Mouse (Mus musculus): Measurements from ENCODE around the gene Orc2. TPM values are rescaled to one million over a fixed set of nuclear protein-coding genes. Genes with fewer than 3 reads are reported as not detected.
A peak's percentile ranks its signal among the peaks of the same experiment; 100 is the strongest.

Gene Orc2
- polyA plus RNA-seq, 1 experiment, result 25.8 TPM

DNA sequence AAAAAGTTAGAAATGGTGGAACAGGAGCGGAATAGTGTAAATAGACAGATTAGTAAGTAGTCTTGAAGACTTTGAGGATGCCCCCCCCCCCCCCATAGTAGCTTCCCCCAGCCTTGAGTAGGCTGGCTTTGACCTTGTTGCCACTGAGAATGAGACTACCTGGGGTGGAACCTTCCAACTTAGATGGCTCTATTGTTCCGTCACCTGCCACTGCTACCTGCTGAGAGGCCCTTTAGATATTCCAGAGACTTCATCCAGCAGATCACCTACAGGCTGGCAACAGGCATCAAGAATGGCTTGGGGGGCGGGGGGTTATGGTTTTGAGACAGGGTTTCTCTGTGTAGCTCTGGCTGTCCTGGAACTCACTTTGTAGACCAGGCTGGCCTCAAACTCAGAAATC is 80.4 kb downstream of the Orc2 start:
- no peak for DNase-seq (ENCODE audit: extremely low spot score in 1 of 2, low spot score in 1 of 2)

DNA sequence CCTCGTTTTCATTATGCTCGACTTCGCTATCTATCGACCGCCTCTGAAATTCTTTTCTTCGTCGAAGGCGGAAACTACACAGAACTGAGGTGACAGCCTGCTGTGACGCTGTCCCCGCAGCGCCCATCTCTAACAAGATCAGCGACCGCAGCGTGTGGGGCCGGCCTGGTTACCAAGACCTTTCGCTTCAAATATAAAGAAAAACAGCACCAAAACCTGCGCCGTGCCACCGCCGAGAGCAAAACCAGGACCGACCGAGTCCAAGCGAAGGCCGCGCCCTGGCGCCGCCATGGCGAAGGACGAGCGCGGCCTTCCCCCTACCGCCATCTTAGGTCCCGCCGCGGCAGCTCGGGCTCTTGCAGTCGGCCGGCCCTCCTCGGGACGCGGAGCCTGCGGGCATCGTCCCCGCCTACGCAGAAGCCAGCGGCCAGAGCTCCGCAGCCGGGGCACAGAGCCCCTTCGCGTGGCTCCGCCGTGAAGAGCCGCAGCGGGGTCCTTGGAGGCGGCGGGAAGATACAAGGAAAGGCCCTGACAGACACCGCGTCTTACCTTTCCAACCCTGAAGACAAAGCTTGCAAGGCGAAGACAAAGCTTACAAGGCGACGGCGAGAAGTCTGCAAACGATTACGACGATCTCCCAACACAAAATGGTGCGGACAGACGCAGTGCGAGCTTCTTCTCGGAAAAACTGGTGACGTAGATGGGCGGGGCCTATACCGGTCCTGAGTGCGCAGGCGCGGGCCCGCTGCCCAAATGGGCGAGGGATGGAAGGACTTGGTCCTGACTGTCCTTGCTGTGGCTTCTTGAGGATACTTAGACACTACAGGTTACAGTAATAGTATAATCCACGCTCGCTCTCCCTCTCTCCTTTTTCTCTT is 81.3 kb downstream of the Orc2 start, which contains the start of gene Clk1:
Clk1 (minus strand) TSS at position 696 of the 878 bp plus-strand sequence.
- peak; percentile 88 to 98 for DNase-seq (ENCODE audit: extremely low spot score in 1 of 2, low spot score in 1 of 2)

DNA sequence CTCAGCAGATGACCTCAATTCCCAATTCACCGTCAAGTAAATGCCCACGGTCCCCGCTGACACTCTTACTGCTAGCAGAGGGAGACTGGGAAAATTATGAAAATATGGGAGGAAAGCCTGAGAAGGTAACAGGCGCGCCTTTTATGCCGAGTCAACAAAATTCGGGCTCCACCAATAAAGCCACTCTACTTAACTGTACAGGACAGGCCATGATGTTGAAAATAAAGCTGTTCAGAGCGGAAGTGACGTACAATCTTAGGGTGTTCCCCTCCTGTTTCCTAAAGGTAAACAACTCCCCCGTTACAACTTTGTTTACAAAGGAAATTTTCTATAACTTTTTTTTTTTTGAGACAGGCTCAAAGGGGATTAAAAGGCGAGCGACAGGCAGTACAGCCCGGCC is 82.0 kb downstream of the Orc2 start:
- peak in 1 of 2 experiments; percentile 35 for DNase-seq (ENCODE audit: extremely low spot score in 1 of 2, low spot score in 1 of 2)

DNA sequence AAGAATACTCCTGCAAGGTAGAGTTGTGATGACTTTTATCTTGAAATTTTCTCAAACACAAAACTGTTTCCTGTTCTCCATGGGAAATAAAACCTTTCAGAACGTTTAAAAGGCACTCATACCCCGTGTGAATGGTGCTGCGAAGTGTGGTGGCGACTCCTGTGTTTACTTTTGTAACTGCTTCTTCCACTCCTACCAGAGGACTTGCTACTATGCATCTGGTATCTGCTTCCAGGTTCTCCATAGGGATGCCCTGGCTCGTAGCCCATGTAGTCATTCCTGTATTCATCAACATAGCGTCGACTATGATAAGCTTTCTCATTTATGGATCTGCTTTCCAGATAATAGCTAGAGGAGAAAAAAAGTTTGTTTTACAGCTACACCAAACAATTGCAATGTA is 83.9 kb downstream of the Orc2 start:
- no peak for DNase-seq (ENCODE audit: extremely low spot score in 1 of 2, low spot score in 1 of 2)

DNA sequence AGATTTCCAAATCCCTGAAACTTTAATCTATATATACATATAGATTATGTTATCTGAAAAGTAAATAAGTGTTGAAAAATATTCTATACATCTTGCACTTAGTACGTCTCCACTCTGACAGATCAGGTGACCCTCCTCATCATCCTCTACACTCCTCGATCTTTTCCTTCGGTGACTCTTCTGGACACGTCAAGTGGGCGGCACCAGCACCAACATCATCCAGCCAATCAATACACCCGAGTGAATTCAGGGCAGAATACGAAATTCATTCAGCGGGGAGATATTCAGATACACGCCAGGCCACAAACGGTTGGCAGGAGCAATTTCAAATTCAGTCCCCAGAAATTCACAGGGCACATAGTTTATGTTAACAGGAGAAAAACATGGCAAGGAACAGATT is 84.9 kb downstream of the Orc2 start:
- no peak for DNase-seq (ENCODE audit: extremely low spot score in 1 of 2, low spot score in 1 of 2)

DNA sequence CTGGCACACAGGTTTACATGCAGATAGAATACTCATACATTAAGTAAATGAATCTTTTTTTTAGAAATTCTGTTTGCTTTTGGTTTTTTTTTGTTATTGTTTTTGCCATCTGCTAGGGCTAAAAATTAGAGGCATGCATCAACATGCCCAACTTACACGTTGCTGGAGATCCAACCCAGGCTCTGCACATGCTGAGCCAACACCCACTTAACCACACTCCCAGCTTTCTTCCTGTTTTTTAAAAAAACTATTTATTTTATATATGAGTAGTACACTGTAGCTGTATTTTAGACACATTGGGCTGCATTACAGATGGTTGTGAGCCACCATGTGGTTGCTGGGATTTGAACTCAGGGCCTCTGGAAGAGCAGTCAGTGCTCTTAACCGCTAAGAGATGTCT is 88.9 kb downstream of the Orc2 start:
- no peak for DNase-seq (ENCODE audit: extremely low spot score in 1 of 2, low spot score in 1 of 2)

DNA sequence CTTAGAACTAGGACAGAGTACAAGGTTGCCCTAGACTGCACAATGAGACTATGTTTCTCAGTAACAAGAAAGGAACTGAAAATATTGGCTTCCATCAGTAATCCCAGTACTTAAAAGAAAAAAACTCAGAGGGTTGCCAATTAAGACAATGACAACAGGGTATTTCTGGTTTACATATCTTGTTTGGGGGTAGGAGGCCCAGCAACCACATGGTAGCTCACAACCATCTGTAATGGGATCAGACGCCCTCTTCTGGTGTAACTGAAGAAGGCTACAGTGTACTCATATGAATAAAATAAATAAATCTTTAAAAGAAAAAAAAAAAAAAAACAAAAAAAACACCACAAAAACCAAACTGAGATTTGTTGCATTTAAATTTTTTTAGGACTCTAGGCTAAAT is 89.5 kb downstream of the Orc2 start:
- DNase-seq (ENCODE audit: extremely low spot score in 1 of 2, low spot score in 1 of 2), result no peak

Other genes starting within 250 kb of the Orc2 start
- 0.02 and 0.32 TPM in 2 replicates for gene Aox2, start 226.8 kb downstream of the Orc2 start, polyA plus RNA-seq (2012; rRNA removed)
- gene Bzw1, start 112.2 kb downstream of the Orc2 start, polyA plus RNA-seq (2012; rRNA removed), result 84.7 and 86.0 TPM in 2 replicates
- 314 and 321 TPM in 2 replicates for gene Clk1, start 81.0 kb downstream of the Orc2 start, polyA plus RNA-seq (2012; rRNA removed)
- gene Nif3l1, start 60.0 kb downstream of the Orc2 start, polyA plus RNA-seq (2012; rRNA removed), result 19.3 and 25.4 TPM in 2 replicates
- gene Ppil3, start 59.6 kb downstream of the Orc2 start, polyA plus RNA-seq (2012; rRNA removed), result 28.7 and 30.7 TPM in 2 replicates
- 21.3 and 24.3 TPM in 2 replicates for gene Fam126b, start 81.2 kb upstream of the Orc2 start, polyA plus RNA-seq (2012; rRNA removed)
- 241 and 293 TPM in 2 replicates for gene Ndufb3, start 81.3 kb upstream of the Orc2 start, polyA plus RNA-seq (2012; rRNA removed)
- not detected in 2 replicates for gene Als2cr12, start 190.9 kb upstream of the Orc2 start, polyA plus RNA-seq (2012; rRNA removed)
- gene Cflar, start 206.4 kb upstream of the Orc2 start, polyA plus RNA-seq (2012; rRNA removed), result 17.7 and 20.7 TPM in 2 replicates

Measured in frontal cortex, adult 2 months (tissue).